Mouse (Mus musculus) bone marrow macrophage, adult 2 months (primary cell): Measurements from ENCODE around the gene Pogz.
"Not testable (repeated sequence)": the region's sequence is repeated elsewhere in the genome, so short reads cannot be mapped to it uniquely, and the experiment has no call there.

Experiments used
- CTCF ChIP-seq: IDR thresholded peaks from 2 replicates; pipeline ENCODE4 v1.5.1; 2012; ENCODE audit warnings: low read depth, mild to moderate bottlenecking, low read length, moderate library complexity
- POLR2A ChIP-seq: IDR thresholded peaks from 2 replicates; pipeline ENCODE4 v1.6.1; 2012; ENCODE audit warnings: mild to moderate bottlenecking, low read depth, low read length, borderline replicate concordance

GRCm38 (mm10) chr3:94926301-94926736, 89.0 kb downstream of the Pogz start:
- TF ChIP-seq CTCF, POLR2A: not testable (repeated sequence)
